In the genomic region with DNA sequence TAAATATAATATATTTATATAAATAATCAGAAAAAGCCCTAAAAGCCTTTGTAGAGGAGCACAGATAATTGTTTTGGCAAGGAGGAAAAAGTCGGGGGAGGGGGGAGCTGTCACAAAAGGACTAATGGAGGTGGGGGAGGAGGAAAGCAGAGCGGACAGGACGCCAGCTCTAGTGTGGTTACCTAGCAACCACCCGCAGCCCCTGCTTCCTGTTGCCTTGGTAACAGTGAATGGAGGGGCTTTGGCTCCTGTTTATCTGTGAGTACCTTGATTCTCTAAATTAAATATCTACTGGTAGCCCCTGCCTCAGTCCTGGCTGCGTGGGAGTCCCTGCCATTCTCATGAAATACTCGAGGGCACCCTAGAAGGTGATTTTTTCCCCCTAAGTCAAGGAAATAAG, we compare ENCODE assay signal across 10 mouse cellular contexts. TPM values are rescaled to one million over a fixed set of nuclear protein-coding genes. Genes with fewer than 3 reads are reported as not detected.
DNase-seq lines count a peak whose midpoint lies in the region; ATAC-seq and TF ChIP-seq lines count a peak whose summit lies in the region.
"Had no signal": no experiment of that assay in that cellular context is flagged by ENCODE, and none has a peak within 500 bp of the region (broad histone marks: within the 10 kb centered on the region; RNA-seq: fewer than 3 reads in every experiment).

No protein-coding gene starts in this region.

- peak overlapping the region; percentile 72 for H3K27ac ChIP-seq in forebrain, postnatal 0 days (ENCODE audit: low read depth, low read length)
- peak overlapping the region; percentile 90 for H3K27ac ChIP-seq in midbrain, embryonic 14.5 days (replicated peaks; ENCODE audit: low read depth, low read length)
- H3K27ac ChIP-seq: liver, embryonic 14.5 days had no signal

- peak; percentile 65 for DNase-seq in MN1 (ENCODE audit: low spot score)
- DNase-seq in brain, adult 2 months (ENCODE audit: low read depth, low spot score), result peak; percentile 72
- DNase-seq in forebrain, postnatal 0 days, result peak; percentile 89
- DNase-seq in midbrain, embryonic 14.5 days, result peak; percentile 95
- DNase-seq in gastrocnemius, postnatal 36 days, result no peak
- DNase-seq in heart, postnatal 14 days, result no peak
- no peak for DNase-seq in kidney, postnatal 10 days
- DNase-seq: gastrocnemius, postnatal 14 days had no signal

- under 1% methylated on average over 6 of the region's 6 CpGs for WGBS in forebrain, postnatal 0 days
- WGBS in midbrain, embryonic 14.5 days, result 3% methylated on average over 6 of the region's 6 CpGs

- no peak for TF ChIP-seq CTCF in forebrain, postnatal 0 days (IDR thresholded peaks at IDR 0.05; ENCODE audit: low read depth)

- peak overlapping the region; percentile 56 for H3K4me3 ChIP-seq in forebrain, postnatal 0 days (ENCODE audit: low read depth, low read length)
- H3K4me3 ChIP-seq in midbrain, embryonic 14.5 days (replicated peaks; ENCODE audit: low read depth, low read length), result peak overlapping the region; percentile 71

- peaks cover 34% of the 10 kb centered on the region for H3K4me1 ChIP-seq in forebrain, postnatal 0 days (ENCODE audit: insufficient read depth)
- H3K4me1 ChIP-seq in midbrain, embryonic 14.5 days (ENCODE audit: control insufficient read depth, insufficient read depth, low read length), result peaks cover 46% of the 10 kb centered on the region

- no peaks in the 10 kb centered on the region for H3K27me3 ChIP-seq in forebrain, postnatal 0 days (ENCODE audit: insufficient read depth, low read length)
- no peaks in the 10 kb centered on the region; the same call in 1 of the 2 replicates for H3K27me3 ChIP-seq in midbrain, embryonic 14.5 days (ENCODE audit: control insufficient read depth, insufficient read depth, low read length)

- peak overlapping the region; percentile 62 for H3K4me2 ChIP-seq in forebrain, postnatal 0 days (ENCODE audit: low read depth)
- H3K4me2 ChIP-seq in midbrain, embryonic 14.5 days (ENCODE audit: low read length), result peak overlapping the region; percentile 68

- no peaks in the 10 kb centered on the region for H3K9me3 ChIP-seq in forebrain, postnatal 0 days (ENCODE audit: low read length)
- H3K9me3 ChIP-seq in midbrain, embryonic 14.5 days (ENCODE audit: control insufficient read depth, low read length), result no peaks in the 10 kb centered on the region

- intact Hi-C loops in gastrocnemius, postnatal 36 days (cut with DNase I), result loop anchor here (10.0 kb wide), 1 partner anchor 309 kb away; no protein-coding TSS in a partner anchor
- intact Hi-C loops in heart, postnatal 14 days (cut with DNase I), result no loop called here

- H3K9ac ChIP-seq in forebrain, postnatal 0 days, result peak overlapping the region; percentile 51
- H3K9ac ChIP-seq in midbrain, embryonic 14.5 days (replicated peaks; ENCODE audit: low read length), result peak overlapping the region; percentile 48
- H3K9ac ChIP-seq: liver, embryonic 14.5 days had no signal

- peaks cover 5% of the 10 kb centered on the region for H3K36me3 ChIP-seq in forebrain, postnatal 0 days (ENCODE audit: insufficient read depth)
- 0 out of 2 replicates have a peak, but pooled peaks cover 10% of the 10 kb centered on the region for H3K36me3 ChIP-seq in midbrain, embryonic 14.5 days (ENCODE audit: control insufficient read depth, insufficient read depth, low read length)

- ATAC-seq in forebrain, postnatal 0 days, result peak; percentile 58
- ATAC-seq in midbrain, embryonic 14.5 days (ENCODE audit: low FRiP score, low TSS enrichment), result peak; percentile 72
- ATAC-seq: intestine, postnatal 0 days had no signal

RNA-seq across cellular contexts. Expression of a gene that starts 11.5 kb away (rescaled TPM):
- total RNA-seq in forebrain, postnatal 0 days (2014; rRNA removed), result 40.5 and 43.1 TPM in 2 replicates
- polyA plus RNA-seq in forebrain, postnatal 0 days (2015; fragmentation: Nextera tagmentation; extraction: Ambion mirVana), result 57.7 and 58.9 TPM in 2 replicates
- polyA plus RNA-seq in midbrain, embryonic 14.5 days (2014; fragmentation: Nextera tagmentation; extraction: Ambion mirVana), result 33.7 and 39.1 TPM in 2 replicates
- total RNA-seq in gastrocnemius, postnatal 36 days (2021), result 10 to 100 TPM; 40.5 to 50.0 TPM
- 10 to 100 TPM; 25.8 to 29.4 TPM for total RNA-seq in heart, postnatal 14 days (2021)

RNA-seq across cellular contexts. Expression of a gene that starts 29.1 kb away (rescaled TPM):
- 0.38 and 2.2 TPM in 2 replicates for total RNA-seq in forebrain, postnatal 0 days (2014; rRNA removed)
- polyA plus RNA-seq in forebrain, postnatal 0 days (2015; fragmentation: Nextera tagmentation; extraction: Ambion mirVana), result 0.87 and 1.6 TPM in 2 replicates
- polyA plus RNA-seq in midbrain, embryonic 14.5 days (2014; fragmentation: Nextera tagmentation; extraction: Ambion mirVana), result 0.36 and 2.5 TPM in 2 replicates
- 1 to 10 TPM; 1.4 to 1.8 TPM for total RNA-seq in gastrocnemius, postnatal 36 days (2021)
- total RNA-seq in heart, postnatal 14 days (2021), result 10 to 100 TPM; 21.5 to 23.6 TPM

RNA-seq across cellular contexts. Expression of a gene that starts 37.1 kb away (rescaled TPM):
- total RNA-seq in forebrain, postnatal 0 days (2014; rRNA removed), result 9.8 and 11.9 TPM in 2 replicates
- 6.2 and 7.0 TPM in 2 replicates for polyA plus RNA-seq in forebrain, postnatal 0 days (2015; fragmentation: Nextera tagmentation; extraction: Ambion mirVana)
- 12.3 and 14.9 TPM in 2 replicates for polyA plus RNA-seq in midbrain, embryonic 14.5 days (2014; fragmentation: Nextera tagmentation; extraction: Ambion mirVana)
- total RNA-seq in gastrocnemius, postnatal 36 days (2021), result 10 to 100 TPM; 16.0 to 16.5 TPM
- 1 to 10 TPM; 8.6 to 9.9 TPM for total RNA-seq in heart, postnatal 14 days (2021)

Comparison
In these comparisons a context has a peak if more than half of its experiments do, and no peak if none do; other contexts are left out.
1. DNase-seq: peak in MN1 (single experiment), brain, adult 2 months (single experiment), forebrain, postnatal 0 days (single experiment) and midbrain, embryonic 14.5 days (single experiment); none in gastrocnemius, postnatal 36 days (0 of 2), heart, postnatal 14 days (0 of 2) and kidney, postnatal 10 days (single experiment).